8 mouse cellular contexts compared by ENCODE assay signal in genomic region chr8:84969241-84970134, GRCm38 (mm10). TPM values are rescaled to one million over a fixed set of nuclear protein-coding genes. Genes with fewer than 3 reads are reported as not detected.
A peak's percentile ranks its signal among the peaks of the same experiment; 100 is the strongest.
DNase-seq lines count a peak whose midpoint lies in the region; ATAC-seq and TF ChIP-seq lines count a peak whose summit lies in the region.

Gm49661 (minus strand) TSS chr8:84969433.
Prdx2 (plus strand) TSS chr8:84969587.
Rnaseh2a (minus strand) TSS chr8:84969767.

- no peak for TF ChIP-seq CTCF in embryonic fibroblast, embryonic 13.5 days (IDR thresholded peaks at IDR 0.05; ENCODE audit: borderline replicate concordance, insufficient read depth, low read length)
- TF ChIP-seq CTCF in liver, adult 2 months (IDR thresholded peaks at IDR 0.05; ENCODE audit: low read depth, low read length): no peak
- TF ChIP-seq CTCF in midbrain, postnatal 0 days (IDR thresholded peaks at IDR 0.05): no peak

- H3K79me2 ChIP-seq in liver, adult 2 months (ENCODE audit: control insufficient read depth, insufficient read depth, low read length): no peaks in the 10 kb centered on the region

- peak within 1 kb of the TSS; percentile 92 for H3K4me2 ChIP-seq in heart, embryonic 11.5 days
- peak within 1 kb of the TSS; percentile 69 for H3K4me2 ChIP-seq in kidney, embryonic 14.5 days (replicated peaks; ENCODE audit: low read depth, low read length)
- peak within 1 kb of the TSS; percentile 86 for H3K4me2 ChIP-seq in midbrain, postnatal 0 days (ENCODE audit: low read depth, low read length, poor library complexity, severe bottlenecking)
- peak within 1 kb of the TSS; percentile 92 for H3K4me2 ChIP-seq in stomach, embryonic 16.5 days (ENCODE audit: low read depth, low read length)

- DNase-seq in CD4-positive, CD25-positive, alpha-beta regulatory T cell, adult 2 months (ENCODE audit: low read depth, low spot score): peak; percentile 79
- DNase-seq in adrenal gland, postnatal 4 days (ENCODE audit: low spot score in 2 of 2): peak; percentile 61 to 70
- peak; percentile 78 for DNase-seq in liver, adult 2 months (ENCODE audit: extremely low read depth, low read depth, low spot score)
- DNase-seq in midbrain, postnatal 0 days (ENCODE audit: low spot score): peak; percentile 88

- peaks cover 15% of the 10 kb centered on the region for H3K4me1 ChIP-seq in embryonic fibroblast, embryonic 13.5 days (ENCODE audit: control insufficient read depth, insufficient read depth, low read length)
- H3K4me1 ChIP-seq in heart, embryonic 11.5 days (ENCODE audit: control insufficient read depth, insufficient read depth, low read length): peaks cover 29% of the 10 kb centered on the region
- peaks cover 27% of the 10 kb centered on the region for H3K4me1 ChIP-seq in kidney, embryonic 14.5 days (ENCODE audit: control insufficient read depth, insufficient read depth, low read length)
- H3K4me1 ChIP-seq in liver, adult 2 months (ENCODE audit: control insufficient read depth, insufficient read depth, low read length): peaks cover 23% of the 10 kb centered on the region
- peaks cover 13% of the 10 kb centered on the region; the same call in 1 of the 2 replicates for H3K4me1 ChIP-seq in midbrain, postnatal 0 days (ENCODE audit: insufficient read depth, low read length)
- peaks cover 29% of the 10 kb centered on the region for H3K4me1 ChIP-seq in stomach, embryonic 16.5 days (ENCODE audit: control insufficient read depth, insufficient read depth, low read length)

- H3K27ac ChIP-seq in embryonic fibroblast, embryonic 13.5 days (ENCODE audit: insufficient read depth, low read length): peak within 1 kb of the TSS; percentile 64
- peak within 1 kb of the TSS; percentile 77 for H3K27ac ChIP-seq in heart, embryonic 11.5 days (ENCODE audit: low read depth, low read length)
- H3K27ac ChIP-seq in kidney, embryonic 14.5 days (ENCODE audit: low read depth, low read length): peak within 1 kb of the TSS; percentile 88
- peak within 1 kb of the TSS; percentile 79 for H3K27ac ChIP-seq in liver, adult 2 months (replicated peaks; ENCODE audit: insufficient read depth, low read depth, low read length)
- peak within 1 kb of the TSS; percentile 91 for H3K27ac ChIP-seq in midbrain, postnatal 0 days (ENCODE audit: low read depth, low read length)
- peak within 1 kb of the TSS; percentile 96 for H3K27ac ChIP-seq in stomach, embryonic 16.5 days (ENCODE audit: low read length)

- no peaks in the 10 kb centered on the region for H3K27me3 ChIP-seq in heart, embryonic 11.5 days (ENCODE audit: control insufficient read depth, insufficient read depth, low read length)
- H3K27me3 ChIP-seq in kidney, embryonic 14.5 days (ENCODE audit: control insufficient read depth, insufficient read depth, low read length): no peaks in the 10 kb centered on the region
- H3K27me3 ChIP-seq in liver, adult 2 months (ENCODE audit: control insufficient read depth, insufficient read depth, low read length): no peaks in the 10 kb centered on the region
- no peaks in the 10 kb centered on the region for H3K27me3 ChIP-seq in midbrain, postnatal 0 days (ENCODE audit: insufficient read depth, low read length)
- H3K27me3 ChIP-seq in stomach, embryonic 16.5 days (ENCODE audit: control insufficient read depth, insufficient read depth, low read length): no peaks in the 10 kb centered on the region

- H3K36me3 ChIP-seq in heart, embryonic 11.5 days (ENCODE audit: control insufficient read depth, insufficient read depth, low read length): peaks cover 12% of the 10 kb centered on the region
- peaks cover 34% of the 10 kb centered on the region for H3K36me3 ChIP-seq in kidney, embryonic 14.5 days (ENCODE audit: control insufficient read depth, insufficient read depth, low read length)
- peaks cover 3% of the 10 kb centered on the region for H3K36me3 ChIP-seq in liver, adult 2 months (ENCODE audit: control insufficient read depth, insufficient read depth, low read length)
- H3K36me3 ChIP-seq in midbrain, postnatal 0 days (ENCODE audit: insufficient read depth, low read length): peaks cover 20% of the 10 kb centered on the region
- H3K36me3 ChIP-seq in stomach, embryonic 16.5 days (ENCODE audit: control insufficient read depth, insufficient read depth, low read length): no peaks in the 10 kb centered on the region; the same call in 1 of the 2 replicates

- WGBS in heart, embryonic 11.5 days (ENCODE audit: insufficient replicate concordance): under 1% methylated on average over 56 of the region's 56 CpGs
- WGBS in kidney, embryonic 14.5 days: under 1% methylated on average over 56 of the region's 56 CpGs
- WGBS in liver, adult 2 months: under 1% methylated on average over 56 of the region's 56 CpGs
- WGBS in midbrain, postnatal 0 days: under 1% methylated on average over 54 of the region's 56 CpGs
- under 1% methylated on average over 56 of the region's 56 CpGs for WGBS in stomach, embryonic 16.5 days

- no peaks in the 10 kb centered on the region for H3K9me3 ChIP-seq in heart, embryonic 11.5 days (replicated peaks; ENCODE audit: control insufficient read depth, low read length)
- no peaks in the 10 kb centered on the region for H3K9me3 ChIP-seq in kidney, embryonic 14.5 days (ENCODE audit: control insufficient read depth, low read length)
- no peaks in the 10 kb centered on the region for H3K9me3 ChIP-seq in midbrain, postnatal 0 days (ENCODE audit: low read length)
- H3K9me3 ChIP-seq in stomach, embryonic 16.5 days (replicated peaks; ENCODE audit: control insufficient read depth, low read length): no peaks in the 10 kb centered on the region

- peak; percentile 99 for TF ChIP-seq POLR2A in embryonic fibroblast, embryonic 13.5 days (IDR thresholded peaks at IDR 0.05; ENCODE audit: low read depth, low read length)
- TF ChIP-seq POLR2A in liver, adult 2 months (IDR thresholded peaks at IDR 0.05; ENCODE audit: extremely low read depth, insufficient read depth, low read length): peak; percentile 81; the same call in 1 of the 2 replicates

- peak within 1 kb of the TSS; percentile 65 for H3K4me3 ChIP-seq in embryonic fibroblast, embryonic 13.5 days (ENCODE audit: insufficient read depth, low read length)
- peak within 1 kb of the TSS; percentile 64 for H3K4me3 ChIP-seq in heart, embryonic 11.5 days (ENCODE audit: low read depth, low read length)
- H3K4me3 ChIP-seq in kidney, embryonic 14.5 days (ENCODE audit: low read length): peak within 1 kb of the TSS; percentile 76
- peak within 1 kb of the TSS; percentile 68 for H3K4me3 ChIP-seq in liver, adult 2 months (ENCODE audit: insufficient read depth, low read depth, low read length)
- H3K4me3 ChIP-seq in midbrain, postnatal 0 days (ENCODE audit: low read depth, low read length): peak within 1 kb of the TSS; percentile 74
- peak within 1 kb of the TSS; percentile 81 for H3K4me3 ChIP-seq in stomach, embryonic 16.5 days (replicated peaks; ENCODE audit: low read length)

- ATAC-seq in heart, embryonic 11.5 days (replicated peaks; ENCODE audit: insufficient number of reproducible peaks, low FRiP score, low TSS enrichment): peak; percentile 64
- peak; percentile 65 for ATAC-seq in kidney, embryonic 14.5 days (ENCODE audit: low FRiP score, low TSS enrichment)
- peak; percentile 83 for ATAC-seq in midbrain, postnatal 0 days (ENCODE audit: low FRiP score)
- peak; percentile 76 for ATAC-seq in stomach, embryonic 16.5 days (ENCODE audit: insufficient read depth, low FRiP score)

- H3K9ac ChIP-seq in heart, embryonic 11.5 days (ENCODE audit: low read depth, low read length): peak within 1 kb of the TSS; percentile 97
- peak within 1 kb of the TSS; percentile 90 for H3K9ac ChIP-seq in kidney, embryonic 14.5 days (ENCODE audit: low read depth, low read length)
- peak within 1 kb of the TSS; percentile 62 for H3K9ac ChIP-seq in liver, adult 2 months (ENCODE audit: low read depth, low read length)
- H3K9ac ChIP-seq in midbrain, postnatal 0 days (replicated peaks; ENCODE audit: low read length, poor library complexity, severe bottlenecking): peak within 1 kb of the TSS; percentile 77
- H3K9ac ChIP-seq in stomach, embryonic 16.5 days (ENCODE audit: low read length): peak within 1 kb of the TSS; percentile 92

RNA-seq across cellular contexts. Expression of gene Gm49661, which starts in this region (rescaled TPM):
- total RNA-seq in adrenal gland, postnatal 4 days (2021): not detected
- not detected in 2 replicates for polyA plus RNA-seq in embryonic fibroblast, embryonic 13.5 days (2011; ENCODE audit: insufficient read length, low read depth, missing spikeins)
- polyA plus RNA-seq in heart, embryonic 11.5 days (2014; fragmentation: Nextera tagmentation; extraction: Ambion mirVana): not detected in 2 replicates
- polyA plus RNA-seq in kidney, embryonic 14.5 days (2014; fragmentation: Nextera tagmentation; extraction: Ambion mirVana): not detected in 2 replicates
- total RNA-seq in liver, adult 2 months (2014; rRNA removed): not detected in 2 replicates
- 1.0 TPM in 1 of 2 replicates, not detected in the other for polyA plus RNA-seq in liver, adult 2 months (2012; rRNA removed)
- total RNA-seq in midbrain, postnatal 0 days (2014; rRNA removed): not detected in 2 replicates
- not detected in 2 replicates for polyA plus RNA-seq in midbrain, postnatal 0 days (2015; fragmentation: Nextera tagmentation; extraction: Ambion mirVana)
- not detected in 2 replicates for polyA plus RNA-seq in stomach, embryonic 16.5 days (2015; fragmentation: Nextera tagmentation; extraction: Ambion mirVana)

RNA-seq across cellular contexts. Expression of gene Prdx2, which starts in this region (rescaled TPM):
- 100 to 1,000 TPM; 617 to 655 TPM for total RNA-seq in adrenal gland, postnatal 4 days (2021)
- 244 and 312 TPM in 2 replicates for polyA plus RNA-seq in embryonic fibroblast, embryonic 13.5 days (2011; ENCODE audit: insufficient read length, low read depth, missing spikeins)
- 862 and 992 TPM in 2 replicates for polyA plus RNA-seq in heart, embryonic 11.5 days (2014; fragmentation: Nextera tagmentation; extraction: Ambion mirVana)
- polyA plus RNA-seq in kidney, embryonic 14.5 days (2014; fragmentation: Nextera tagmentation; extraction: Ambion mirVana): 965 and 1,048 TPM in 2 replicates
- 135 and 157 TPM in 2 replicates for total RNA-seq in liver, adult 2 months (2014; rRNA removed)
- polyA plus RNA-seq in liver, adult 2 months (2012; rRNA removed): 110 and 142 TPM in 2 replicates
- 720 and 802 TPM in 2 replicates for total RNA-seq in midbrain, postnatal 0 days (2014; rRNA removed)
- 904 and 934 TPM in 2 replicates for polyA plus RNA-seq in midbrain, postnatal 0 days (2015; fragmentation: Nextera tagmentation; extraction: Ambion mirVana)
- polyA plus RNA-seq in stomach, embryonic 16.5 days (2015; fragmentation: Nextera tagmentation; extraction: Ambion mirVana): 584 and 593 TPM in 2 replicates

RNA-seq across cellular contexts. Expression of gene Rnaseh2a, which starts in this region (rescaled TPM):
- 100 to 1,000 TPM; 122 to 138 TPM for total RNA-seq in adrenal gland, postnatal 4 days (2021)
- polyA plus RNA-seq in embryonic fibroblast, embryonic 13.5 days (2011; ENCODE audit: insufficient read length, low read depth, missing spikeins): 27.9 and 30.7 TPM in 2 replicates
- polyA plus RNA-seq in heart, embryonic 11.5 days (2014; fragmentation: Nextera tagmentation; extraction: Ambion mirVana): 95.9 and 106 TPM in 2 replicates
- 143 and 154 TPM in 2 replicates for polyA plus RNA-seq in kidney, embryonic 14.5 days (2014; fragmentation: Nextera tagmentation; extraction: Ambion mirVana)
- total RNA-seq in liver, adult 2 months (2014; rRNA removed): 17.1 and 24.5 TPM in 2 replicates
- polyA plus RNA-seq in liver, adult 2 months (2012; rRNA removed): 25.6 and 28.3 TPM in 2 replicates
- total RNA-seq in midbrain, postnatal 0 days (2014; rRNA removed): 40.5 and 48.9 TPM in 2 replicates
- 36.5 and 39.7 TPM in 2 replicates for polyA plus RNA-seq in midbrain, postnatal 0 days (2015; fragmentation: Nextera tagmentation; extraction: Ambion mirVana)
- polyA plus RNA-seq in stomach, embryonic 16.5 days (2015; fragmentation: Nextera tagmentation; extraction: Ambion mirVana): 97.5 and 108 TPM in 2 replicates

Comparison
In these comparisons a context has a peak if more than half of its experiments do, and no peak if none do; other contexts are left out.
1. Peak in every context shown above with its lines: DNase-seq, ATAC-seq, H3K4me3 ChIP-seq and H3K27ac ChIP-seq.